8 mouse cellular contexts compared by ENCODE assay signal in the genomic region with DNA sequence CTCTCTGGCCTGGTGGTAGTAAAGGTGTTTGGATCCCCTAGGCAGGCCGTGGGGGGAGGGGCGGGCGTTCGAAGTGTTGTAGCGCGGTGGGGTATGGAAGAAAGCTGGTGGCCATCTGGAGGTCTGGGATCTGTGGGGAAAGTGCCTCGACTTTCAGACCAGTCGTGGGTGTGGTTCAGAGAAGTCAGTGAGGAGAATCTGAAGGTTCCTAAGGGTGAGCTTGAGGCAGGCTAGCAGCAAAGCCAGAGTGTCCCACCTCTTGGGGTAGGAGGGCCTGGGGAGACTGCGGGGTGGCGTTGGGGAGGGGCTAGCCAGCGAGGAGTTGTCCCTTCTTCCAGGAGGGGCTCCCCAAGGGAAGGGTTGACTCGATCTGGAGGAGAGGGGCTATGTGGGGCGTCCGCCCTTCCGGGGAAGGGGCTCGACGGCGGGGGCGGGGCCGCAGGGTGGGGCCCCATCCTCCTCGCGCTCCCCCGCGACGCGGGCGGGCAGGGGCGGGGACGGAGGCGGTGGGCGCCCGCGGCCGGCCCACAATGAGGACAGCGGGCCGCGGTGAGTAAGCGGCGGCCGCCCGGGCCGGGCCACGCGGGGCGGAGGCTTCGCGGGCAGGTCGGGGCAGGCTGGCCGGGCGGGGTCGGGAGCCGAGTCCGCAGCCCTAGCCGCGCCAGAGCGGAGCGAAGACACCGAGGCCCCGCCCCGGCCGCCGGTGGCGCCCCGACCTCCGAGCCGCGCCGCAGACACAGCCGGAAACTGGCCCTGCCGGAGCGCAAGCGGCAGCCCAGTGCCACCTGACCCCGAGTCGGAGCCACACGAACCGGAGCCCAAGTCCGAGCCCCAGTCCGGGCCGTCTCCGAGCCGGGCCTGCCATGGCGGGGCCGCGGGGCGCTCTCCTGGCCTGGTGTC. TPM values are rescaled to one million over a fixed set of nuclear protein-coding genes. Genes with fewer than 3 reads are reported as not detected.
A peak's percentile ranks its signal among the peaks of the same experiment; 100 is the strongest.
DNase-seq lines count a peak whose midpoint lies in the region; ATAC-seq and TF ChIP-seq lines count a peak whose summit lies in the region.

A gene (plus strand): TSS at position 478 of the 900 bp plus-strand sequence.

- peak; percentile 91 for DNase-seq in MN1 (ENCODE audit: low spot score)
- DNase-seq in cerebellum, adult 2 months = peak; percentile 83 to 86
- no peak for DNase-seq in frontal cortex, adult 2 months (ENCODE audit: extremely low spot score in 1 of 2, low spot score in 1 of 2)
- no peak for DNase-seq in layer of hippocampus, postnatal 14 days (ENCODE audit: low spot score in 2 of 2)
- DNase-seq in lung, postnatal 25 days (ENCODE audit: low spot score) = peak; percentile 70
- DNase-seq in right cerebral cortex, postnatal 10 days (ENCODE audit: low spot score in 2 of 2) = peak; percentile 54 to 69
- DNase-seq in urinary bladder, postnatal 25 days (ENCODE audit: low spot score) = peak; percentile 82

- whole genome bisulfite sequencing in cerebellum, adult 2 months = 2% methylated on average over 54 of the region's 85 CpGs
- 2% methylated on average over 76 of the region's 85 CpGs for WGBS in hindbrain, embryonic 12.5 days

- TF ChIP-seq CTCF in cerebellum, adult 2 months (IDR thresholded peaks at IDR 0.05; ENCODE audit: borderline replicate concordance, insufficient read depth, low read depth, low read length) = no peak

- H3K9me3 ChIP-seq in hindbrain, embryonic 12.5 days (replicated peaks) = no peaks in the 10 kb centered on the region

- H3K36me3 ChIP-seq in hindbrain, embryonic 12.5 days = 0 out of 2 replicates have a peak, but pooled peaks cover 5% of the 10 kb centered on the region

- H3K4me3 ChIP-seq in cerebellum, adult 2 months (replicated peaks; ENCODE audit: insufficient read depth, low read depth, low read length) = peak within 1 kb of the TSS; percentile 60
- H3K4me3 ChIP-seq in hindbrain, embryonic 12.5 days = peak within 1 kb of the TSS; percentile 92

- no peaks in the 10 kb centered on the region for H3K27me3 ChIP-seq in cerebellum, adult 2 months (ENCODE audit: control insufficient read depth, insufficient read depth, low read length)
- 0 out of 2 replicates have a peak, but pooled peaks cover 9% of the 10 kb centered on the region for H3K27me3 ChIP-seq in hindbrain, embryonic 12.5 days

- peak; percentile 81 for ATAC-seq in hindbrain, embryonic 12.5 days (ENCODE audit: low FRiP score)

- H3K9ac ChIP-seq in hindbrain, embryonic 12.5 days = peak within 1 kb of the TSS; percentile 93

- H3K27ac ChIP-seq in cerebellum, adult 2 months (ENCODE audit: insufficient read depth, low read length) = peak within 1 kb of the TSS; percentile 66
- peak within 1 kb of the TSS; percentile 80 for H3K27ac ChIP-seq in hindbrain, embryonic 12.5 days

- H3K4me2 ChIP-seq in hindbrain, embryonic 12.5 days (replicated peaks) = peak within 1 kb of the TSS; percentile 97

- peaks cover 9% of the 10 kb centered on the region for H3K4me1 ChIP-seq in cerebellum, adult 2 months (ENCODE audit: control insufficient read depth, insufficient read depth, low read length)
- H3K4me1 ChIP-seq in hindbrain, embryonic 12.5 days = peaks cover 28% of the 10 kb centered on the region

- 0 out of 2 replicates have a peak, but pooled peaks have one; percentile 37 for TF ChIP-seq POLR2A in cerebellum, adult 2 months (IDR thresholded peaks at IDR 0.05; ENCODE audit: borderline replicate concordance, insufficient read depth, low read length)

RNA-seq across cellular contexts. Expression of the gene that starts here (rescaled TPM):
- 35.9 and 37.0 TPM in 2 replicates for polyA plus RNA-seq in cerebellum, adult 2 months (2012; rRNA removed)
- 22.2 and 23.8 TPM in 2 replicates for polyA plus RNA-seq in frontal cortex, adult 2 months (2012; rRNA removed)
- polyA plus RNA-seq in hindbrain, embryonic 12.5 days (2016; fragmentation: Nextera tagmentation; extraction: Ambion mirVana) = 12.4 and 16.3 TPM in 2 replicates
- total RNA-seq in layer of hippocampus, postnatal 14 days (2021) = 10 to 100 TPM; 36.5 to 39.3 TPM

Comparison
In these comparisons a context has a peak if more than half of its experiments do, and no peak if none do; other contexts are left out.
1. DNase-seq: peak in MN1 (single experiment), cerebellum, adult 2 months (2 of 2), lung, postnatal 25 days (single experiment), right cerebral cortex, postnatal 10 days (2 of 2) and urinary bladder, postnatal 25 days (single experiment); none in frontal cortex, adult 2 months (0 of 2) and layer of hippocampus, postnatal 14 days (0 of 2).